Mouse (Mus musculus): ENCODE results near the gene Txndc16.

DNA sequence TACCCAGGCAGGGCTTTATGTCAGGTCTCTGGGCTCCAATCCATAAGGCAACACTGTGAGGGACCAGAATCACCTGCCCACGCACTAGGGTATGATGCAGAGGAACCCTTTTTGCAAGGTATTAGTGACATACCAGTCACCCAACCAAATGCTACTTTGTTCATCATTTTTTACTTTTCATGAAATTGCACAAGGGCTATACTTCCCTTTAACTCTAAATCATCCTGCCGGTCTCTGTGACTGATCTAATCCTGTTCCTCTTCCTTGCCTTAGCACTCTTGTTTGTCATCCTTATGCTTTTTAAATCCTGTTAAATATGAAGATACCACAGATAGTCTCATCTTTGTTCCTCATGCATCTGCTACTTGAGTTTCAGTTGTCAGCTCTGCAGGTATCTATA lies 18.9 kb upstream of the Txndc16 start:
- TF ChIP-seq CTCF (IDR thresholded peaks at IDR 0.05; ENCODE audit: low read depth) (no peak), EP300 (optimal IDR thresholded peaks at IDR 0.05) (no peak)
